Mouse (Mus musculus): ENCODE results near the gene Fanca. TPM values are rescaled to one million over a fixed set of nuclear protein-coding genes. Genes with fewer than 3 reads are reported as not detected.
"Not testable (repeated sequence)": the region's sequence is repeated elsewhere in the genome, so short reads cannot be mapped to it uniquely, and the experiment has no call there.

Gene Fanca
- polyA plus RNA-seq, 1 experiment from 2014 or later, result 28.8 TPM

DNA sequence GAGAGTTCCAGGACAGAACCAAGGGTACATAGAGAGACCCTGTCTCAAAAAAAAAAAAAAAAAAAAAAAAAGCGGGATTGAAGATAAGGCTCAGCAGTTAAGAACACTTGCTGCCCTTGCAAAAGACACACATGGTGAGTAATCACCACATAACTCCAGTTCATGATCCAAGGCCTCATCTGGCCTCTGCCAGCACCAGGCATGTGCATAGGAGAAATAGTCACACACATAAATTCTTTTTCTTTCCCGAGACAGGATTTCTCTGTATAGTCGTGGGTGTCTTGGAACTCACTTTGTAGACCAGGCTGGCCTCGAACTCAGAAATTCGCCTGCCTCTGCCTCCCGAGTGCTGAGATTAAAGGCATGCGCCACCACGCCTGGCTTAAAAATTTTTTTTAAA is 60.8 kb downstream of the Fanca start:
- not testable (repeated sequence) for H3K4me3 ChIP-seq; H3K9me3 ChIP-seq; ATAC-seq (ENCODE audit: insufficient number of reproducible peaks, insufficient read depth, low FRiP score, low TSS enrichment, low read depth); H3K4me2 ChIP-seq; H3K9ac ChIP-seq; H3K27me3 ChIP-seq; H3K27ac ChIP-seq
- Histone ChIP-seq H3K4me1 (peaks cover 20% of the 10 kb centered on the region), H3K36me3 (peaks cover 60% of the 10 kb centered on the region)
- WGBS, result 89% methylated on average over 8 of the region's 8 CpGs

DNA sequence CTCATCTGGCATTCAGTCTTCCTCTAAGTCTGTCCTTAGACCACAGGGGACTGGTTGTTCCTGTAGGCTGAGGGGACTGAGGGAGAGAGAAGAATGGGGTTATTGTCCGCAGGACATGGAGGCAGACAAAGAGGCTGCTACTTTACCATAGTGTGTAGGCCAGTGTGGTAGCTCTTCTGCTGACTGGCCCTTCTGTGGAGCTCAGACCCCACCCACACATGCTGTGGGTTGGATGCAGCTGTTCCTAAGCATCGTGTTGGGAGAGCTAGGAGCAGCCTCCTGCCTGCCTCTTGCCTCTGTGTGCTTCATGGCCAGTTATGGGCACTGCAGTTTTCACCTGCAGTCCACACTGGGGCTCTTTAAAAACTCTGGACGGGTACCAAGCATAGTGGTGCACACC is 61.3 kb downstream of the Fanca start:
- WGBS, result 54% methylated on average over 3 of the region's 3 CpGs
- Histone ChIP-seq H3K36me3 (peaks cover 62% of the 10 kb centered on the region), H3K9ac (no peak overlapping the region), H3K27me3 (no peaks in the 10 kb centered on the region), H3K9me3 (no peaks in the 10 kb centered on the region), H3K4me2 (no peak overlapping the region), H3K27ac (no peak overlapping the region), H3K4me1 (peaks cover 22% of the 10 kb centered on the region), H3K4me3 (no peak overlapping the region)
- no peak for ATAC-seq (ENCODE audit: insufficient number of reproducible peaks, insufficient read depth, low FRiP score, low TSS enrichment, low read depth)

DNA sequence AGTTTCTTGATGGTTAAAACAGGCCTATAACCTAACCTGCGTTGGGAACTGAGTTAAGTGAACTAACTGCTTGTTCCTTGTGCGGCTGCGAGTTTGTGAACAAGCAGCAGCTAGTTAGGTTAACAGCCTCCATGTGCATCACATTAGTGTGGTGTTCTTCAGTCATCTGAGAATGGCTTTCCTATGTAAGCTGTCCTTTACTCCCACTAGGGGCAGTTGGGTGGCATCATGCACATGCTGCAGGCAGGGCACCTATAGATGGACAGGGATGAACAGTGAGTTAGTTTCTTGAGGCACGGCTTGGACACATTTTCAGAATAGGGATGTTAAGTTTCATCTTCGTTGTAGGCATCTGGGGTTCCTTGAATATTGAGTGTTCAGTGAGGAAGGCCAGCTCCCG is 63.2 kb downstream of the Fanca start:
- Histone ChIP-seq H3K36me3 (peaks cover 66% of the 10 kb centered on the region), H3K9ac (peak overlapping the region; percentile 91), H3K4me3 (peak overlapping the region; percentile 99), H3K27ac (no peak overlapping the region), H3K27me3 (no peaks in the 10 kb centered on the region), H3K9me3 (no peaks in the 10 kb centered on the region), H3K4me2 (peak overlapping the region; percentile 80), H3K4me1 (peaks cover 22% of the 10 kb centered on the region)
- WGBS, result 54% methylated on average over 6 of the region's 6 CpGs
- ATAC-seq (ENCODE audit: insufficient number of reproducible peaks, insufficient read depth, low FRiP score, low TSS enrichment, low read depth), result no peak

DNA sequence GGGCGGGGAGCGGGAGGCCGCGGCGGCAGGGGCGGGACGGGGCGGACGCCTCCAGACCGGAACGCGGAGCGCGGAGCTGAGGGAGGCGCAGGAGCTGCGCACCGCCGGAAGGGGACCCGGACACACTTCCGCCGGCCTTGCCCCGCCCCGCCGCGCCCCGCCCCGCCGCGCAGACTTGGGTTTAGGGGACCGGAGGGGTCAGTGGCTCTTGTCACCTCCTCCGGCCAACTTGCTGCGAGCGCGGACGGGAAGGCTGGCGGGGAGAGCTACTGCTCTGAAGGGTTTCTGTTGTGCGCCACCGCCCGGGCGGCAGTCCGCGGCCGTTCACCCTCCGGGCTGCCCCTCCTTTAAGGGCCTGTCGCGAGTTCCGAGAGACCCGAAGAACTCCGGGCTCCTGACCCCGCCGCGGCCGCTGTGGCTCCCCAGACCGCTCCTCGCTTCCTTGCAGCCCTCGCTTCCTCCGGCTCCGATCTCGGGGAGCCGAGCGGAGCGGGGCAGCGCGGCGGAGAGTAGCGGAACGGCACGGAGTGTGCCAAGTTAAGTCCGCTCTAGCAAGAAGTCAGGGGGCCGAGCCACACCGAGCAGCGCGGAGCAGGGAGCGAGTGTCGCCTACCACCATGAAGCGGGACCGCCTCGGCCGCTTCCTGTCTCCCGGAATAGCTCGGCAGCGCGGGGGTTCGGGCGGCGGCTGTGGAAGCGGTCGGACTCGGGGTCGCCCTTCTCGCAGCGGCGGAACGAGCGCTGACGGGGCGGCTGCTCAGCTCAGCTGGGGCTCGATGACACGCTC is 64.1 kb downstream of the Fanca start, which contains the start of the genes Zfp276 and Vps9d1:
Gene Zfp276 (plus strand): TSS at position 97 of the 787 bp plus-strand sequence.
Gene Vps9d1 (minus strand): TSS at position 250 of the 787 bp plus-strand sequence.
- Histone ChIP-seq H3K4me3 (peak within 1 kb of the TSS; percentile 99), H3K27me3 (no peaks in the 10 kb centered on the region), H3K9me3 (no peaks in the 10 kb centered on the region), H3K36me3 (peaks cover 65% of the 10 kb centered on the region), H3K9ac (peak within 1 kb of the TSS; percentile 91), H3K27ac (peak within 1 kb of the TSS; percentile 80), H3K4me2 (peak within 1 kb of the TSS; percentile 80), H3K4me1 (peaks cover 22% of the 10 kb centered on the region)
- ATAC-seq (ENCODE audit: insufficient number of reproducible peaks, insufficient read depth, low FRiP score, low TSS enrichment, low read depth), result peak; percentile 89
- under 1% methylated on average over 97 of the region's 99 CpGs for WGBS

DNA sequence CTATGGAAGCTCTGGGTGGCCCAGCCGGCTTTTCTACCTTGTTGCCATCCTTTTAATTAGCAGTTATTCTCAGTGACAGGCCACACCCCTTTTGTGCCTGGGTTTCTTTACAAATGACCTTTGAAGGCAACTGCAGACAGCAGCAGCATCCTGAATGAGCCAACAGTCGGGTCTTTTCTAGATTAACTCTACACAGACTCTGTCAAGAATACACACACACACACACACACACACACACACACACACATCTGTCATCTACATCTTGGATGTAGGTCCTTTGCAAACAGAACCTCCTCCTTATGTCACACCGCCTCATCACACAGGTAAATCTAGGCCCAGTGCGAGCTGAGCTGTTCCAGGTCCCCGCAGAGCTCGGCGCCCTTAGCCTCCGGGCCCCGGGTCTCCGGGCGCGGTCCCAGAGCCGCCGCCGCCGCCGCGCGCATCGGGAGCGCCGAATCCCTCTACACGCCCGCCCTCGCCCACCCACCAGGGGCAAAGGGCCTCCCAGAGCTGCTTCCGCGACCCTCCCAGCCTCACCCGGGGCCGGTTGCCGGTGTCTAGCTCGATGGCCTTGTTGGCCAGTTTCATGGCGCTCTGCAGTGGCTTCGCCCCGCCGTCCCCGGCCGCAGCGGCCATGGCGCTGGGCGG is 64.8 kb downstream of the Fanca start:
- peak overlapping the region; percentile 80 for H3K27ac ChIP-seq
- H3K4me3 ChIP-seq, result peak overlapping the region; percentile 99
- H3K4me2 ChIP-seq, result peak overlapping the region; percentile 80
- ATAC-seq (ENCODE audit: insufficient number of reproducible peaks, insufficient read depth, low FRiP score, low TSS enrichment, low read depth), result peak; percentile 27; the same call in 1 of the 2 replicates
- H3K4me1 ChIP-seq, result peaks cover 22% of the 10 kb centered on the region
- H3K36me3 ChIP-seq, result peaks cover 65% of the 10 kb centered on the region
- under 1% methylated on average over 40 of the region's 40 CpGs for WGBS
- H3K27me3 ChIP-seq, result no peaks in the 10 kb centered on the region
- no peaks in the 10 kb centered on the region for H3K9me3 ChIP-seq
- peak overlapping the region; percentile 91 for H3K9ac ChIP-seq

DNA sequence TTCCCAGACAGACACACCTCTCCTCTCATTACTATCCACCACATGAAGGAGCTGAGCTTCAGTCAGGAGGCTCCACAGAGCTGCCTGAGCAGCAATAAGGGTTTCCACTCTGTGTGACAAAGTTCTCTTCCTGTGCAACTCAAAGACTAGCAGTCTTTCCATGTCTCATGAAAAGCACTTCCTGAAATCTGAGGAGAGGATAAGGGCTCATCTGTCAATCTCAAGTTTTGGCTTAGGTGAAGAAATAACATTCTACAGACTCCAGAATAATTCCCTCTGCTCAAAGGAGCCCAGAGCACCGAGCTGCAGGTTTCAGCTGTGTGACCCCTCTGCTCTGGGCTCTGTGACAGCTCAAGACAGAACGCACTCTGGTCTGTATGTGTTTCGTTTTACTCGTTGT is 65.5 kb downstream of the Fanca start:
- Histone ChIP-seq H3K27ac (0 out of 2 replicates have a peak overlapping the region, but pooled peaks have one; percentile 80), H3K27me3 (no peaks in the 10 kb centered on the region), H3K4me2 (peak overlapping the region; percentile 80), H3K9me3 (no peaks in the 10 kb centered on the region), H3K4me1 (peaks cover 22% of the 10 kb centered on the region), H3K9ac (peak overlapping the region; percentile 91), H3K36me3 (peaks cover 65% of the 10 kb centered on the region), H3K4me3 (peak overlapping the region; percentile 99)
- WGBS, result 43% methylated on average over 4 of the region's 4 CpGs
- ATAC-seq (ENCODE audit: insufficient number of reproducible peaks, insufficient read depth, low FRiP score, low TSS enrichment, low read depth), result no peak

DNA sequence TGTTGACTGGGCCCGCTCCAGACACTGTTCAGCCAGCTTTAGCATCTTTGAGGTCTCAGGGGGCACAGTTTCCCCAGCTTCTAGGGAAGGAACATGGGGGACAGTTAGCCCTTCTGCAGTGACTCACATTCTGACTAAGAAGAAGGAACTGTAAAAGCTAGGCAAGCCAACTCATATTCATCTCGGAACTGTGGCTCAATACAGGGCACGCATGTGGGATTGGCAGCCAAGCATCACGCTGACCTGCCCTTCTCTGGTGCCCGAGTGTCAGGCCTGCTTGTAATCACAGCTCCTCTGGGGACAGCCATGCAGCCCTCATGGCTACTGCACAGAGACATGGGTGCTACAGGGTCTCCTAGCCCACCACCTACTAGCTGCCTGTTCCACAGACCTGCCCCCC is 67.4 kb downstream of the Fanca start:
- Histone ChIP-seq H3K27ac (no peak overlapping the region), H3K4me2 (no peak overlapping the region), H3K36me3 (peaks cover 65% of the 10 kb centered on the region), H3K9me3 (no peaks in the 10 kb centered on the region), H3K27me3 (no peaks in the 10 kb centered on the region), H3K9ac (no peak overlapping the region), H3K4me1 (peaks cover 22% of the 10 kb centered on the region), H3K4me3 (no peak overlapping the region)
- ATAC-seq (ENCODE audit: insufficient number of reproducible peaks, insufficient read depth, low FRiP score, low TSS enrichment, low read depth), result no peak
- WGBS, result 95% methylated on average over 5 of the region's 5 CpGs

DNA sequence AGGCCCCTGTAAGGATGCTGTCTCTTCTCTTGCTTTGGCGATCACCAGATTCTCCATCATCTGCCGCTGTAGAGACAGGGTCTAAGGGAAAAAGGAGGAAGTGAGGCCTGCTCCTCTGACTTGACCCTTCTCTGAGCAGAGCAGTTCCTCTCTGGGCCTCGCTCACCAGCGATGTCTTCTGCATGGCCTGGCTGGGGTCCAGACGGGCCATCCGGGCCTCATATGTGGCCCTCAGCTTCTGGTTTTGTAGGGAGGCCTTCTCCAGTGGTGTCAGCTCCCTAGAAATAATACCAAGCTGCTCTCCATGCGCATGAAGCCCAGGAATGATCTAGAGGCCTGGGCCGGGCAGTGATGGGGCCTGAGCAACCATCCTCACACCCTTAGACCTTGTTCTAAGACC is 69.8 kb downstream of the Fanca start:
- 96% methylated on average over 8 of the region's 8 CpGs for WGBS
- H3K4me1 ChIP-seq, result peaks cover 10% of the 10 kb centered on the region
- no peak overlapping the region for H3K9ac ChIP-seq
- no peak overlapping the region for H3K27ac ChIP-seq
- ATAC-seq (ENCODE audit: insufficient number of reproducible peaks, insufficient read depth, low FRiP score, low TSS enrichment, low read depth), result no peak
- H3K36me3 ChIP-seq, result peaks cover 85% of the 10 kb centered on the region
- no peak overlapping the region for H3K4me2 ChIP-seq
- no peak overlapping the region for H3K4me3 ChIP-seq
- H3K9me3 ChIP-seq, result no peaks in the 10 kb centered on the region
- H3K27me3 ChIP-seq, result no peaks in the 10 kb centered on the region

DNA sequence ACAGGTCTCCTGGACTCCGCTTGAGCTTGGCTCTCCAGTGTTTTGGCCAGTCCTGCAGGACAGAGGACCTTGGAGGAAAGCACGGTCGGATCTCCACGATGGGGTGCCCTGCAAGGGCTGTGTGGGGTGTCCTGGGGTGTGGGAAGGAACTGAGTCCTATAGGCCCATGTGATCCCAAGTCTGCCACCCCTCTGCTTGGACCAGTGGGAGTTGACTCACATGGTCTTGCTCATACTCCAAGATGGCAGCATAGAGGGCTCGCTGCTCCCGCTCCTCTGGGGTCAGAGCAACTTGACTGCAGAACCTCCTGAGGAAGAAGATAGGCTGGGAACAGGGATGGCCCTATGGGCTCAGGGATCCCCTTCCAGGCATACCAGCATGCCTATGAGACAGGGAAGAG is 70.6 kb downstream of the Fanca start:
- H3K9ac ChIP-seq, result no peak overlapping the region
- H3K4me2 ChIP-seq, result no peak overlapping the region
- no peak overlapping the region for H3K4me3 ChIP-seq
- H3K4me1 ChIP-seq, result peaks cover 4% of the 10 kb centered on the region
- H3K27ac ChIP-seq, result no peak overlapping the region
- no peaks in the 10 kb centered on the region for H3K27me3 ChIP-seq
- peaks cover 94% of the 10 kb centered on the region for H3K36me3 ChIP-seq
- ATAC-seq (ENCODE audit: insufficient number of reproducible peaks, insufficient read depth, low FRiP score, low TSS enrichment, low read depth), result no peak
- H3K9me3 ChIP-seq, result no peaks in the 10 kb centered on the region
- 94% methylated on average over 6 of the region's 6 CpGs for WGBS

DNA sequence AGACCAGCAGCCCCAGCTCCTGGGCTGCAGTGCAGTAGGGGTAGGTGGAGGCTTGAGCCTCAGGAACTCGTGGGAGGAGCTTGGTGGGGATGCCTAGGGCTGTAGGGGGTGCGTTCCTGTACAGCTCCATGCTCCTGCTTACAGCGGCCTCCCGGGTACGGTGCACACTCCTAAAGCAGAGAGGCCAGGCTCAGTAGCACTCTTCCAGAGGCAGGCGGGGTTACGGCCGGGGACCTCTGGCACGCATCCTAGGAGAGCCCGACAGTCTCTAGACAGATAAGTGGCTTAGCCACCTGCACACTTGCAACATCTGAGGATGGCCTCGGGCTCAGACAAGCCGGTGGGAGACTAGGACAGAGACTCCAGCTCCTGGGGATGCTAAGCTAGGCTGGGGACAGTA is 72.8 kb downstream of the Fanca start:
- Histone ChIP-seq H3K36me3 (peaks cover 92% of the 10 kb centered on the region), H3K4me3 (no peak overlapping the region), H3K4me2 (no peak overlapping the region), H3K9ac (no peak overlapping the region), H3K27me3 (no peaks in the 10 kb centered on the region), H3K4me1 (no peaks in the 10 kb centered on the region), H3K27ac (no peak overlapping the region), H3K9me3 (no peaks in the 10 kb centered on the region)
- no peak for ATAC-seq (ENCODE audit: insufficient number of reproducible peaks, insufficient read depth, low FRiP score, low TSS enrichment, low read depth)
- 88% methylated on average over 12 of the region's 12 CpGs for WGBS

DNA sequence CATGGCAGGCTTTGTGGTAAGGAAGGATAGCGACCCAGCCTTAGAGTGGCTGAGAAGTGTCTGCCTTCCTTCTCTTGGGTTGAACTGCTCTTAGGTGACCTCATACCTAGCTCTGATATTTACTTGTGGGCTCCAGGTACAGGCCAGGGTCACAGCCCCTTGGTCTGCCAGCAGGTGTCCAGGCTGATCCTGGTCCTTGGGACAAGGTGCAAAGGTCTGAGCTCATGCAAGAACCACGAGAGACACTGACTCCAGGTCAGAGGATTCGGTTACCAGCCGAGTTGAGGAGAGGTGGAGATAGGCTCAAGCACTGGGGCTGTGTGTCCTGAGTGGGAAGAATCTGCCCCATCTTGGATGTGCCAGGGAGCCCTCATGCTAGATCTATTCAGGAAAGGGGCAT is 74.0 kb downstream of the Fanca start:
- no peaks in the 10 kb centered on the region for H3K4me1 ChIP-seq

DNA sequence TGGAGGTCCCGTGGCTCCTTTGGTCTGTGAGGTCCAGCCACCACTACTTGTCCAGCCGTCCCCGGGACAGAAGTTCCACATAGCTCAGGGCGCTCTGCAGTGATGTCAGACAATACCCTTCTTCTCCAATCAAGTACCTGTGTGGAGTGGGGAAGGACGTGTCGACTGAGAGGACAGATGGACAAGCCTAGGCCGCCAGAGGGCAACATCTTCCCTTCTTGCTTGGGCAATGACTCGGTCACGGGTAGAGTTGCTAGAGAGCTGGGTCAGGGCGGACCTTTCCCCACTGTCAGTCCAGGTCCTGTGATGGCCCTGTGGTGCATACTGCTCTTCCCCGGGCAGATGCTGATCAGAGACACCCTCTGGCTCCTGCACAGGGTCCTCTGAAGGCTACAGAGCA is 75.3 kb downstream of the Fanca start:
- no peak overlapping the region for H3K9ac ChIP-seq
- WGBS, result 74% methylated on average over 11 of the region's 11 CpGs
- peaks cover 68% of the 10 kb centered on the region for H3K36me3 ChIP-seq

More for the DNA sequence above, 74.0 kb downstream of the Fanca start:
- H3K36me3 ChIP-seq, result peaks cover 82% of the 10 kb centered on the region
- H3K27me3 ChIP-seq, result no peaks in the 10 kb centered on the region
- no peak overlapping the region for H3K4me2 ChIP-seq
- H3K9me3 ChIP-seq, result no peaks in the 10 kb centered on the region
- H3K9ac ChIP-seq, result no peak overlapping the region
- no peak overlapping the region for H3K4me3 ChIP-seq
- WGBS, result 89% methylated on average over 4 of the region's 4 CpGs
- no peak for ATAC-seq (ENCODE audit: insufficient number of reproducible peaks, insufficient read depth, low FRiP score, low TSS enrichment, low read depth)
- H3K27ac ChIP-seq, result no peak overlapping the region

More for the DNA sequence above, 75.3 kb downstream of the Fanca start:
- H3K4me3 ChIP-seq, result no peak overlapping the region
- ATAC-seq (ENCODE audit: insufficient number of reproducible peaks, insufficient read depth, low FRiP score, low TSS enrichment, low read depth), result no peak
- no peaks in the 10 kb centered on the region for H3K27me3 ChIP-seq
- no peaks in the 10 kb centered on the region for H3K4me1 ChIP-seq
- H3K4me2 ChIP-seq, result no peak overlapping the region
- H3K9me3 ChIP-seq, result no peaks in the 10 kb centered on the region
- no peak overlapping the region for H3K27ac ChIP-seq

All from embryonic facial prominence, embryonic 13.5 days (tissue).